Mouse (Mus musculus) embryonic facial prominence, embryonic 13.5 days (tissue): Measurements from ENCODE around the gene Btbd35f29. TPM values are rescaled to one million over a fixed set of nuclear protein-coding genes. Genes with fewer than 3 reads are reported as not detected.
"Not testable (repeated sequence)": the region's sequence is repeated elsewhere in the genome, so short reads cannot be mapped to it uniquely, and the experiment has no call there.

Source experiments
- ATAC-seq: fragments of 200-750 bp; cut with Nextera tagmentation; 2 replicates; pipeline ENCODE4 v1.8.0; 2017; ENCODE audit warnings: low read depth; ENCODE audit not compliant: insufficient number of reproducible peaks, insufficient read depth, low FRiP score, low TSS enrichment
- H3K27ac ChIP-seq: fragments of 300-500 bp; sonication (generic); 2 replicates; pipeline ENCODE4 v1.5.1; 2015; ENCODE audit warnings: moderate library complexity, mild to moderate bottlenecking, inconsistent platforms
- H3K27me3 ChIP-seq: fragments of 300-500 bp; sonication (generic); 2 replicates; pipeline ENCODE4 v1.6.1; 2015; ENCODE audit warnings: mild to moderate bottlenecking, inconsistent platforms
- H3K36me3 ChIP-seq: fragments of 300-500 bp; sonication (generic); 2 replicates; pipeline ENCODE4 v1.6.1; 2015; ENCODE audit warnings: mild to moderate bottlenecking, inconsistent platforms
- H3K4me1 ChIP-seq: fragments of 300-500 bp; sonication (generic); 2 replicates; pipeline ENCODE4 v1.6.1; 2015; ENCODE audit warnings: inconsistent platforms
- H3K4me2 ChIP-seq: fragments of 300-500 bp; sonication (generic); 2 replicates; pipeline ENCODE4 v1.6.1; 2015; ENCODE audit warnings: moderate library complexity, mild to moderate bottlenecking, inconsistent platforms
- H3K4me3 ChIP-seq: fragments of 300-500 bp; sonication (generic); 2 replicates; pipeline ENCODE4 v1.5.1; 2015; ENCODE audit warnings: mild to moderate bottlenecking, inconsistent platforms
- H3K9ac ChIP-seq: fragments of 300-500 bp; sonication (generic); 2 replicates; pipeline ENCODE4 v1.6.1; 2015; ENCODE audit warnings: mild to moderate bottlenecking, inconsistent platforms
- H3K9me3 ChIP-seq: fragments of 300-500 bp; sonication (generic); 2 replicates; pipeline ENCODE4 v1.6.1; 2016; ENCODE audit warnings: inconsistent platforms
- WGBS: fragments of 180-500 bp; shearing (Covaris S2); methylation state at CpG from one replicate; pipeline ENCODE4 v1.1.7; 2015; ENCODE audit warnings: mixed read lengths; 5-methylcytosine and 5-hydroxymethylcytosine counted together
- polyA plus RNA-seq: library from polyadenylated mRNA; unstranded; fragments of >200 nt; fragmentation: Nextera tagmentation; extraction: Ambion mirVana; gene quantifications from 2 replicates; pipeline ENCODE4 v1.2.1, GENCODE M21; 2015

Btbd35f29 gene
- polyA plus RNA-seq: not detected in 2 replicates

- not testable (repeated sequence) for H3K36me3 ChIP-seq, ATAC-seq, H3K4me2 ChIP-seq, H3K9ac ChIP-seq, H3K27ac ChIP-seq, H3K27me3 ChIP-seq, H3K4me1 ChIP-seq, H3K9me3 ChIP-seq, H3K4me3 ChIP-seq
- WGBS: no CpG with 5 or more reads among the region's 4 CpGs
Measured at GRCm38 (mm10) chrX:31117374-31117773, at the start of gene Btbd35f29. TSS of gene Btbd35f29 (plus strand) at chrX:31117674.

GRCm38 (mm10) chrX:31141416-31141815 lies 23.9 kb downstream of the Btbd35f29 start:
- not testable (repeated sequence) for H3K4me2 ChIP-seq, ATAC-seq, H3K4me1 ChIP-seq, H3K27ac ChIP-seq, H3K27me3 ChIP-seq, H3K36me3 ChIP-seq, H3K4me3 ChIP-seq, H3K9ac ChIP-seq
- 76% methylated on average over 2 of the region's 2 CpGs for WGBS
- peaks cover 28% of the 10 kb centered on the region for H3K9me3 ChIP-seq

DNA sequence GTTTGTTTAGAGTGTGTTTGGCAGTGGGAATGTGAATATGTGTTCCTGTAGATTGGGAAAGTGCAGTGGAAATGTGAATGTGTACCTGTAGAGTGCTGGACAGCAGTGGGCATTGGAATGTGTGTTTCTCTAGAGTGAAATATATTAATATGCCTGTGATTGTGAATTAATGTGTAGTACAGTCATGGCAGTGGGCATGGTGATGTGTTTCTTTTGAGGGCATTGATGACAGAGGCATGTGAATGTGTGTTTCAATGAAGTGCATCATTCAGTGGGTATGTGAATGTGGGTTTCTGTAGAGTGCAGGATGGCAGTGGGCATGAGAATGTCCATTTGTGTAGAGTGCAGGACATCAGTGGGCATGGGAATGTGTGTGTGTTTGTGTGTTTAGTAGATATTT lies 27.7 kb downstream of the Btbd35f29 start:
- H3K9me3 ChIP-seq: peaks cover 26% of the 10 kb centered on the region; the same call in 1 of the 2 replicates
- not testable (repeated sequence) for ATAC-seq, H3K27ac ChIP-seq, H3K9ac ChIP-seq, H3K4me1 ChIP-seq, H3K4me2 ChIP-seq, H3K36me3 ChIP-seq, H3K27me3 ChIP-seq, H3K4me3 ChIP-seq

DNA sequence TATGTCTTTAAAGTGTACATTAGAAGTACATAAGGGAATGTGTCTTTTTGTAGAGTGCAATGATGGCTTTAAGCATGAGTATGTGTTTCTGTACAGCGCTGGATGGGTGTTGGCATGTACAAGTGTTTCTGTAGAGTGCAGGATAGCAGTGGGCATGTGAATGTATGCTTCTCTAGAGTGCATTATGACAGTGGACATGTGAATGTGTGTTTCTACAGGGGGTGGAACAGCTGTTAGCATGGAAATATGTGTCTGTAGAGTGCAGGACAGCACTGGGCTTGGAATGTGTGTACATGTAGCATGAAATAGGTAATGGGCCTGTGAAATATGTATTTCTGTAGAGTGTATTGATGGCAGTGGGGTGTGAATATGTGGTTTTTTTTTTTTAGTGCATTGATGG lies 28.4 kb downstream of the Btbd35f29 start:
- H3K36me3 ChIP-seq, H3K9ac ChIP-seq, H3K4me3 ChIP-seq, H3K27ac ChIP-seq, H3K27me3 ChIP-seq, ATAC-seq, H3K4me2 ChIP-seq, H3K4me1 ChIP-seq: not testable (repeated sequence)
- 70% methylated on average over 1 of the region's 1 CpGs for whole genome bisulfite sequencing
- H3K9me3 ChIP-seq: peaks cover 26% of the 10 kb centered on the region; the same call in 1 of the 2 replicates

DNA sequence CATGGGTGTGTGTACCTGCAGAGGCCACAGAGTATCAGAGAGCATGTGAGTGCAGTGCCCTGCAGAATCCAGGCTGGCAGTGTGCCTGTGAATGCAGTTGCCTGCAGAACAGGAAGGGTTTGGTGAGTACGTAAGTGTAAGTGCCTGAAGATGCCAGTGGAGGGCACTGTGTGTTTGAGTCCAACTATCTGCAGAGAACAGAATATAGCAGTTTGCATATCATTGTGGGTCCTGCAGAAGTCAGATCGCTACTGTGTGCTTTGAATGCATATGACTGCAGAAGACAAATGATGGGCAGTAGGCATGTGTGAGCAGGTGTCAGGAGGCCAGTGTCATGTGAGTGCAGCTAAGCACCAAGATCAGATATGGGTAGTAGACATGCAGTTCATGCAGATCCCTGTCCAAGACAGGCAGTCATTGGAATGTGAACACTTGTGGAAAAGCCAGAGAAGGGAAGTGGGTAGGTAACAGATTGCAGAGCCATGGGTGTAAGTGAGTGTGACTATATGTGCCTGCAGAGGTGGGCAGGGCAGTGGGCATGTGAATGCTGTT lies 41.1 kb downstream of the Btbd35f29 start:
- not testable (repeated sequence) for H3K9ac ChIP-seq, H3K36me3 ChIP-seq, ATAC-seq, H3K4me1 ChIP-seq, H3K4me2 ChIP-seq, H3K27ac ChIP-seq, H3K4me3 ChIP-seq, H3K27me3 ChIP-seq
- H3K9me3 ChIP-seq: peaks cover 33% of the 10 kb centered on the region
- 77% methylated on average over 2 of the region's 2 CpGs for WGBS

DNA sequence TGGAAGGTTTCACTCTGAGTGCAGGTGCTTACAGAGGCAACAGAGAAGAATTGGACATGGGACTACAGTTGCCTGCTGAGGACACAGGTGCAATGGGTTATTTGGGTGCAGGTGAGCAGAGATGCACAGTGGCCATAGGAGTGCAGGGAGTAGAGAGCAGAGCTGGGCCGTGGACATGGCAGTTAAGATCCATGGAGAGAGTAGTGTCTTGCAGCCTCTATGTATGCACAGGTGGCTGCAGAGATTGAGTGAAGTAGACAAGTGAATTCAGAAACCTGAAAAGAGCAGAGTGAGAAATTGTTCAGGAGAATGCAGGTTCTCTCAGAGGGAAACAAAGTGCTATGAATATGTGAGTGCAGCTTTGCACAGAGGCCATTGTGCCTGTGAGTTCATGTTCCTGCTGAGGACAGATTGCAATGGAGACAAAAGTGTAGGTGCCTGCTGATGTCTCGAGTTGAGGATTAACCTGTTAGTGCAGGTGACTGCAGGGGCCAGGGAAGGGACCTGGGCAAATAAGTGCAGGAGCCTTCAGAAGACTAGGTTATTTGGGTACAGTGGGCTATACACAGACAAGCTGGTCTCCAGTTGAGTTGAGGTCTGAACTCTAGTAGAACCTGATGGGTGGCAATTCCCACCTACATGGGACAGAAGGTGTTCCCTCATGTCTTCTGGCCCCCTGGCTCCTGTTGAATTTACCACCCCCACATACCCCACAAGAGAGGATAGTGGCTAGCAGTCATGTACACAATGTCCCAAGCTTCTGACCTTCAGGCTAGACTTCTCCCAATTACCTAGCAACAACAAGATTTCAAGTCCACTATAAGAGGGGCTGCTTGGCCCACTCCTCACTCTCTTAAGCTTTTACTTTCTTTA lies 42.2 kb downstream of the Btbd35f29 start:
- H3K9ac ChIP-seq, H3K4me3 ChIP-seq, H3K27me3 ChIP-seq, H3K36me3 ChIP-seq, H3K4me1 ChIP-seq, ATAC-seq, H3K27ac ChIP-seq, H3K4me2 ChIP-seq: not testable (repeated sequence)
- H3K9me3 ChIP-seq: peaks cover 37% of the 10 kb centered on the region
- 60% methylated on average over 2 of the region's 2 CpGs for WGBS

GRCm38 (mm10) chrX:31160554-31160953 lies 43.1 kb downstream of the Btbd35f29 start:
- not testable (repeated sequence) for H3K4me2 ChIP-seq, H3K9ac ChIP-seq, H3K4me3 ChIP-seq, H3K27me3 ChIP-seq, H3K4me1 ChIP-seq, H3K36me3 ChIP-seq, H3K27ac ChIP-seq, ATAC-seq
- peaks cover 37% of the 10 kb centered on the region for H3K9me3 ChIP-seq
- WGBS: 83% methylated on average over 4 of the region's 4 CpGs

- H3K4me1 ChIP-seq, H3K9ac ChIP-seq, H3K27ac ChIP-seq, H3K36me3 ChIP-seq, H3K27me3 ChIP-seq, H3K4me2 ChIP-seq, ATAC-seq, H3K4me3 ChIP-seq: not testable (repeated sequence)
- WGBS: 80% methylated on average over 3 of the region's 3 CpGs
- peaks cover 37% of the 10 kb centered on the region for H3K9me3 ChIP-seq
Measured at GRCm38 (mm10) chrX:31162638-31163037, 45.2 kb downstream of the Btbd35f29 start.

DNA sequence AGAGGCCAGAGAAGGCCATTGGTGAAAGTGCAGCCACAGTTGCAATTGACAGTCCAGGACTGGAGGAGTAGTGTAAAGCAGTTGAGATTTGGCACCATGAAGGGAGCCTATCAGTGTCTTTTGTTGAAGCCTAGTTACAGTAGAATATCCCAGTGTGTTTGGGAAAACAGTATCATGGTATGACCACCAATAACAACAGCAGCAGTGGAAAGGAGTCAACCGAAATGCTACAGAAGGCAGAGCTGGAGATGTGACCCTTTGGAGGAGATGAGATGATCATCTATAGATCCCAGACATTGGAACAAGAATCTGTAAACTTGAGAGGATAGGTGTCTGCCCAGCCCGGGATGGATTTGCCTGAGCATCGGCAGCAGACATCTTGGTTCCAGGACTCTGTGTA lies 47.7 kb downstream of the Btbd35f29 start:
- H3K27me3 ChIP-seq, H3K4me2 ChIP-seq, H3K36me3 ChIP-seq, H3K27ac ChIP-seq, H3K4me1 ChIP-seq, ATAC-seq, H3K4me3 ChIP-seq, H3K9ac ChIP-seq: not testable (repeated sequence)
- peaks cover 29% of the 10 kb centered on the region for H3K9me3 ChIP-seq
- WGBS: 90% methylated on average over 3 of the region's 3 CpGs

Other genes starting within 250 kb of the Btbd35f29 start
- gene Spin2f, start 136.2 kb downstream of the Btbd35f29 start, polyA plus RNA-seq: not detected in 2 replicates
- not detected in 2 replicates for gene Btbd35f26, start 218.8 kb downstream of the Btbd35f29 start, polyA plus RNA-seq